Mouse (Mus musculus) E14TG2a.4 (cell line): Measurements from ENCODE around the gene Rdh7.

Experiments used
- CTCF ChIP-seq: conservative IDR thresholded peaks from 2 replicates; pipeline ENCODE4 v1.5.1; 2014; ENCODE audit warnings: low read length
- POU5F1 ChIP-seq: IDR thresholded peaks from 2 replicates; pipeline ENCODE4 v1.6.1; 2014; ENCODE audit warnings: low read length, borderline replicate concordance

DNA sequence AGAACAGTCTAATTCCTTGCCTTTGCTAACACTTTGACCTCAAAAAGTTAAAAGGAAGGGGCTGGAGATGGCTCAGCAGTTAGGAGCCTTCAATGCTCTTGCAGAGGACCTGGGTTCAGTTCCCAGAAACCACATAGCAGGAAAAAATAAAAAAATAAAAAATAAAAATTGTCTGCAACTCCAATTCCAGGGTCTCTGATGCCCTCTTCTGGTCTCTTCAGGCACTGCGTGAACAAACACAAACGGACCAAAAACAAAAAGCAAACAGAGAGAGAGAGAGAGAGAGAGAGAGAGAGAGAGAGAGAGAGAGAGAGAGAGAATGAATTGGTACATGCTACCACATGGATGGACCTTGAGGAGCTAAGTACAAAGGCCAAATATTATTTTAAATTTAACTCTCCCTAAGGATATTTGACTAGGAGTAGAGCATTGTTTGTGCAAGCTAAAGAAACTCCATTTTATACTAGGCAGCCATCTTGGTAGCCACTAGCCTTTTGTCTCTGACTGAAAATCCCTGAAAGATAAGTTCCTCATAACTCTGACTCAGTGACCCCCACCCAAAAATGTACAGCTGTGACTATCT lies 48.9 kb upstream of the Rdh7 start:
- TF ChIP-seq POU5F1 (no peak), CTCF (peak; percentile 48)
